Mouse (Mus musculus) testis, adult 2 months (tissue): ENCODE results near the gene Slc36a4.

Experiments
- CTCF ChIP-seq: fragments of 200-500 bp; IDR thresholded peaks from 2 replicates; pipeline ENCODE4 v1.5.1; 2012; ENCODE audit warnings: low read depth, mild to moderate bottlenecking, inconsistent platforms, low read length, moderate library complexity; ENCODE audit not compliant: control insufficient read depth, insufficient read depth, insufficient replicate concordance
- POLR2A ChIP-seq: fragments of 200-500 bp; IDR thresholded peaks from 2 replicates; pipeline ENCODE4 v1.6.1; 2012; ENCODE audit warnings: low read depth, mild to moderate bottlenecking, inconsistent platforms, low read length, moderate library complexity; ENCODE audit not compliant: control insufficient read depth

GRCm38 (mm10) chr9:15715193-15715989 is 5.9 kb downstream of the Slc36a4 start:
- TF ChIP-seq CTCF (no peak), POLR2A (no peak)
